Mouse (Mus musculus): ENCODE measurements around the gene Ocel1. TPM values are rescaled to one million over a fixed set of nuclear protein-coding genes. Genes with fewer than 3 reads are reported as not detected.
A peak's percentile ranks its signal among the peaks of the same experiment; 100 is the strongest.

Ocel1 gene
- polyA plus RNA-seq, 1 experiment from 2014 or later = 3.0 TPM

DNA sequence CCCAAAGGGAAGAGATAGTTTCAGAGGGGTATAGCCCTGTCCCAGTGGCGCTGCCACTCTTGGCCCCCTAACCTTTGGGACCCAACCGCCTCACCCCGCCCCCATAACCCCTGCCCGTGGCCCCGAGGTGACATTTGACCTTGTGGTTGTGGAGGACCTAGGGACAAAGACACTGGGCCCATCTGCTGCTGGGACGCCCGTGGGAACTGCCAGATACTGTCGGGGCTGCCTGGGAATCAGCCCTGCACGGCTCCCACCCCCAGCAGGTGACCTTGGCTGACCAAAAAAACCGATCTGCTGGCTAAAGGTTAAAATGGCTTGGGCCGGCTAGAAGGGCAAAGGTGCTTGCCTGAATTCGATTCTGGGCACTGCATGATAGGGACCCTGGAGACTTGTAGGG lies 12.3 kb downstream of the Ocel1 start:
- Histone ChIP-seq H3K9ac (ENCODE audit: low read length) (no peak overlapping the region), H3K4me2 (ENCODE audit: low read length) (no peak overlapping the region), H3K36me3 (ENCODE audit: control insufficient read depth, insufficient read depth, low read length) (no peaks in the 10 kb centered on the region), H3K4me3 (ENCODE audit: low read depth, low read length) (no peak overlapping the region), H3K4me1 (ENCODE audit: control insufficient read depth, insufficient read depth, low read length) (peaks cover 17% of the 10 kb centered on the region), H3K27ac (ENCODE audit: low read depth, low read length) (no peak overlapping the region), H3K27me3 (replicated peaks; ENCODE audit: control insufficient read depth, insufficient read depth, low read length) (peaks cover 10% of the 10 kb centered on the region; the same call in 1 of the 2 replicates), H3K9me3 (replicated peaks; ENCODE audit: control insufficient read depth, low read length) (no peaks in the 10 kb centered on the region)
- 15% methylated on average over 12 of the region's 12 CpGs for WGBS
- DNase-seq (ENCODE audit: low spot score) = no peak
- no peak for ATAC-seq

DNA sequence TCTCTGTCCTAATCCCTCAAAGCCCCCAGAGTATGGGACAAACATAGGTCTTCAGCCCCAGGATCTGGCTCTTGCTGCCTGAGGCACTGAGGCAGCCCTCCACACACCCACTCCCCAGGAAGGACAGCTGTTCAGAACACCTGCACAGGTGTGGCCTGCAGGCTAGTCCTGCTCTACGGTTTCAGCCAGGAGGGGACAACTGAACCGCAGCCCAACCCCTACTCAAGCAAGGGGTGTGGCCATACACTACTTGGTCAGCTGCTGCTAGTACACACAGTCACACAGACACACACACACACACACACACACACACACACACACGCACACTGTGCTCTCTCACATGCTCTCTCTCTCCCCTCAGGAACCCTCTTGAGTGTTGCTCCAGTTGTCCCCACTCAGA lies 12.8 kb downstream of the Ocel1 start:
- ATAC-seq = no peak
- Histone ChIP-seq H3K9ac (ENCODE audit: low read length) (no peak overlapping the region), H3K4me1 (ENCODE audit: control insufficient read depth, insufficient read depth, low read length) (peaks cover 17% of the 10 kb centered on the region), H3K27me3 (replicated peaks; ENCODE audit: control insufficient read depth, insufficient read depth, low read length) (peaks cover 10% of the 10 kb centered on the region; the same call in 1 of the 2 replicates), H3K4me3 (ENCODE audit: low read depth, low read length) (no peak overlapping the region), H3K9me3 (replicated peaks; ENCODE audit: control insufficient read depth, low read length) (no peaks in the 10 kb centered on the region), H3K4me2 (ENCODE audit: low read length) (no peak overlapping the region), H3K36me3 (ENCODE audit: control insufficient read depth, insufficient read depth, low read length) (no peaks in the 10 kb centered on the region), H3K27ac (ENCODE audit: low read depth, low read length) (no peak overlapping the region)
- no peak for DNase-seq (ENCODE audit: low spot score)
- WGBS = 56% methylated on average over 3 of the region's 3 CpGs

DNA sequence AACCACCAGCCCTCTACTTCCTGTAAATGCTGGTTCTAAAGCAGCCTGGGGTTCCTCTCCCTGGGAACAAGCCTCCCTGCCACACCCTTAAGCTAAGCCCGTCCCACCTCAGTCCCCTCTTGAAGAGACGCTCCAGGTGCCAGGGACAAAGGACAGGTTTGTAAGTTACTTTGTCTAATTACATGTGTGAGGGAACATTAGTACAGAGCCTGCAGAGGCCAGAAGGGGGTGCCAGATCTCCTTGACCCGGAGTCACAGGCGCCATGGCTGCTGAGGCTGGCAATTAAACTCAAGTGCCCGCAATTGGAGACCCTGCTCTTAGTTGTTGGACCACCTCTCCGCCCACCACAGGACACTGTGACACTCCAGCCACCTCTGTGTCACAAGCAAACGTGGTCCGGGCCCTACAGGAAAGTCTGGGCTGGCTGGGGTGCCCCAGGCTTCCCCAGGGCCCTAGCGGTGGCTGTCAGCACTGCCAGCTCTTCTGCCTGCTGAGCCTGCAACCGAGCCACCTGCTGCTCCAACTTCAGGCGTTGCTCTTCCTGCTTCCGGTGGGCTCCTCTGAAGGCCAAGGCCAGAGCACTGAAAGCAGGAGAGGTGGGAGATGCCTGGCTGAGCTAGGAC lies 14.2 kb downstream of the Ocel1 start:
- Histone ChIP-seq H3K9me3 (replicated peaks; ENCODE audit: control insufficient read depth, low read length) (no peaks in the 10 kb centered on the region), H3K27ac (ENCODE audit: low read depth, low read length) (no peak overlapping the region), H3K36me3 (ENCODE audit: control insufficient read depth, insufficient read depth, low read length) (no peaks in the 10 kb centered on the region), H3K4me3 (ENCODE audit: low read depth, low read length) (no peak overlapping the region), H3K4me1 (ENCODE audit: control insufficient read depth, insufficient read depth, low read length) (peaks cover 6% of the 10 kb centered on the region; the same call in 1 of the 2 replicates), H3K27me3 (replicated peaks; ENCODE audit: control insufficient read depth, insufficient read depth, low read length) (peaks cover 7% of the 10 kb centered on the region; the same call in 1 of the 2 replicates), H3K4me2 (ENCODE audit: low read length) (no peak overlapping the region), H3K9ac (ENCODE audit: low read length) (no peak overlapping the region)
- ATAC-seq = no peak
- WGBS = 76% methylated on average over 12 of the region's 12 CpGs
- DNase-seq (ENCODE audit: low spot score) = no peak

DNA sequence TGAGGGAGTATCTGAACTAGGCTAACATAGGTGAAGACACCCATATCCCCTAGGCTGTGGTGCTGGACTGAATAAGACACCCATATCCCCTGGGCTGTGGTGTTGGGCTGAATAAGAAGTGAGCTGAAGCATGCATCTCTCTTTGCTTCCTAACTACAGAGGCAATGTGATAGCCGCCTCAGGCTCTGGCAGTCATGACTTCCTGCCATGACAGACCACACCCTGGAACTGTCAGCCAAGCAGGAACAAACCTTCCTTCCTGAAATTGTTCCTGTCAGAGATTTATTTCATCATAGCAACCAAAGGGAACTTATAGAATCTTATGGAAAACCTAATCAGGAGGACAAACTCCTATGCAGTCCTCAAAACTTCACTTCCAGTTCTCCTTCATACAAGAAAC lies 17.2 kb downstream of the Ocel1 start:
- ATAC-seq = no peak

DNA sequence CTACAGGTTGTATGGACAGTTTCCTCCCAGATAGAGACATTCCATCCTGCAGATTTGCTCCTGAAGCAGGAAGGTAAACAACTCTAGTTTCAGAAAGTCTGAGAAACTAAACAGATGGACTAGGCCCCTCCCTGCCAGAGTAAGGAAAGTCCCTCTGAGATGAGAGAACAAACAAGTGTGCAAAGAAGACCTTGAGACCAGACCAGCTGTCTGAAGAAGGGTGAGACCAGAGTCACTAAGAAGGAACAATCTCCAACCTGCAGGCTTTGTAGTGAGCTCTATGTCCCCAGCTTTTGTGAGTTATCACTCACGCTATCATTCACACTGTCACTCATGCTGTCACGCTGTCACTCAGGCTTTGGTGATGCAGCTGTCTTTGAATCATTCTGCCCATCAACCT lies 20.6 kb downstream of the Ocel1 start:
- Histone ChIP-seq H3K36me3 (ENCODE audit: control insufficient read depth, insufficient read depth, low read length) (no peaks in the 10 kb centered on the region), H3K9me3 (replicated peaks; ENCODE audit: control insufficient read depth, low read length) (no peaks in the 10 kb centered on the region), H3K27me3 (replicated peaks; ENCODE audit: control insufficient read depth, insufficient read depth, low read length) (no peaks in the 10 kb centered on the region), H3K27ac (ENCODE audit: low read depth, low read length) (no peak overlapping the region), H3K4me1 (ENCODE audit: control insufficient read depth, insufficient read depth, low read length) (no peaks in the 10 kb centered on the region), H3K4me2 (ENCODE audit: low read length) (no peak overlapping the region), H3K4me3 (ENCODE audit: low read depth, low read length) (no peak overlapping the region), H3K9ac (ENCODE audit: low read length) (no peak overlapping the region)
- WGBS = 94% methylated on average over 2 of the region's 2 CpGs
- DNase-seq (ENCODE audit: low spot score) = no peak
- ATAC-seq = no peak

More for the DNA sequence above, 17.2 kb downstream of the Ocel1 start:
- Histone ChIP-seq H3K4me2 (ENCODE audit: low read length) (no peak overlapping the region), H3K9ac (ENCODE audit: low read length) (no peak overlapping the region), H3K36me3 (ENCODE audit: control insufficient read depth, insufficient read depth, low read length) (no peaks in the 10 kb centered on the region), H3K27ac (ENCODE audit: low read depth, low read length) (no peak overlapping the region), H3K4me3 (ENCODE audit: low read depth, low read length) (no peak overlapping the region), H3K9me3 (replicated peaks; ENCODE audit: control insufficient read depth, low read length) (no peaks in the 10 kb centered on the region), H3K27me3 (replicated peaks; ENCODE audit: control insufficient read depth, insufficient read depth, low read length) (no peaks in the 10 kb centered on the region), H3K4me1 (ENCODE audit: control insufficient read depth, insufficient read depth, low read length) (no peaks in the 10 kb centered on the region)
- WGBS = 83% methylated on average over 1 of the region's 1 CpGs
- no peak for DNase-seq (ENCODE audit: low spot score)

DNA sequence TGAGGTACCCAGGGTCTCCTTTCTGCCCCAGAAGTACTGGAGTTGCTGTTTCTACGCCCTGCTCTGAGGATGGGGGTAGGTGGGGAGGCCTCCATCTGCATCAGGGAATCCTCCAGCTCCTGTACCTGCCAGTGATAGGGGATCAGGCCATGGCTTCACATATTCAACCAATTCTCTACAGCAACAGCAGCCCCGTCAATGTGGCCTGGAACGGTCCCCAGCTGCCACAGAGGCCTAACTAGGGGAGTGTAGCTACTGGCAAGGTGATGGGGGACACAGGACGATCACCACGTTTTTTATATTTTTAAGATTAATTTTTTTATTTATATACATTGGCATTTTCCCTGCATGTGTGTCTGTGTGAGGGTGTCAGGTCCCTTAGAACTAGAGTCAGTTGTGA lies 21.3 kb downstream of the Ocel1 start:
- H3K4me2 ChIP-seq (ENCODE audit: low read length) = no peak overlapping the region
- DNase-seq (ENCODE audit: low spot score) (no peak), ATAC-seq (no peak)
- H3K4me1 ChIP-seq (ENCODE audit: control insufficient read depth, insufficient read depth, low read length) = peaks cover 3% of the 10 kb centered on the region; the same call in 1 of the 2 replicates
- no peaks in the 10 kb centered on the region for H3K9me3 ChIP-seq (replicated peaks; ENCODE audit: control insufficient read depth, low read length)
- no peak overlapping the region for H3K27ac ChIP-seq (ENCODE audit: low read depth, low read length)
- no peak overlapping the region for H3K4me3 ChIP-seq (ENCODE audit: low read depth, low read length)
- H3K27me3 ChIP-seq (replicated peaks; ENCODE audit: control insufficient read depth, insufficient read depth, low read length) = no peaks in the 10 kb centered on the region
- H3K36me3 ChIP-seq (ENCODE audit: control insufficient read depth, insufficient read depth, low read length) = no peaks in the 10 kb centered on the region
- no peak overlapping the region for H3K9ac ChIP-seq (ENCODE audit: low read length)
- 81% methylated on average over 5 of the region's 5 CpGs for WGBS

DNA sequence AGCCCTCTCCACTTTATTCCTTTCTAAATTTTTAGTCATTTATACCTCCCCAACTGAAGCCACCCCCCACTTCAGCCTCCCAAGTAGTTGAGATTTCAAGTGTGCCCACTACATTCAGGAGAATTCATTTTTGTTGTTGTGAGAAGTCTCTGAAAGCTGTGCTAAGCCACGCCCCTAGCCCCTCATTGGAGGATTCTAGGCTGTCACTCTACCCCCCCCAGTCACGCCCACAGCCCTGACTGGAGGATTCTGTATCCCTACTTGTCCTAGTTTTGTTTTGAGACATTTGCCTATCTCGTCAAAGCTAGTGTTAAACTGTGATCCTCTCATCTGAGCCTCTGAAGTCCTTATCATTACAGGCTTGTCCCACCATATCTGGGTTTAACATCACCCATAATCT lies 21.8 kb downstream of the Ocel1 start:
- H3K4me3 ChIP-seq (ENCODE audit: low read depth, low read length) = no peak overlapping the region
- H3K36me3 ChIP-seq (ENCODE audit: control insufficient read depth, insufficient read depth, low read length) = no peaks in the 10 kb centered on the region
- H3K9me3 ChIP-seq (replicated peaks; ENCODE audit: control insufficient read depth, low read length) = no peaks in the 10 kb centered on the region
- 5% methylated on average over 3 of the region's 3 CpGs for WGBS
- no peak overlapping the region for H3K9ac ChIP-seq (ENCODE audit: low read length)
- H3K27ac ChIP-seq (ENCODE audit: low read depth, low read length) = no peak overlapping the region
- peaks cover 5% of the 10 kb centered on the region; the same call in 1 of the 2 replicates for H3K4me1 ChIP-seq (ENCODE audit: control insufficient read depth, insufficient read depth, low read length)
- H3K4me2 ChIP-seq (ENCODE audit: low read length) = no peak overlapping the region
- DNase-seq (ENCODE audit: low spot score) (peak; percentile 61), ATAC-seq (no peak)
- no peaks in the 10 kb centered on the region for H3K27me3 ChIP-seq (replicated peaks; ENCODE audit: control insufficient read depth, insufficient read depth, low read length)

DNA sequence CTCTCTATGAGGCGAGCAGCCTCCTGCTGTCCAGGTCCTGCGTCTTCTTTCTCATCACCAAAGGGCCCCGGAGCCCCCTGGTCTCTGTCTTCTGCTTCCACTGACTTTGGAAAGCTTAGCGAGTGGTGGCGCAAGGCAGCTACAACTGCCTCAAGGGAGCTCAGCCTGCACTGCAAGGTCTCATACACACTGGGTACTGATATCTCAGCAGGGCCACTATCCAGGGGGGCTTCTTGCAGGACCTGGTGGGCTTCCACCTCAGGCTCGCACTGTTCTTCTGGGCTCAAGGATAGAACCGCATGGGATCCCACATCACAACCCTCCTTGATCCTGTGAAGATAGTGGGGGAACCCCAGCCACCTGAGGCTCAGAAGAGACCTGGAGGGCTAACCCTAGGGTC lies 23.4 kb downstream of the Ocel1 start:
- no peak for ATAC-seq
- H3K4me1 ChIP-seq (ENCODE audit: control insufficient read depth, insufficient read depth, low read length) = peaks cover 5% of the 10 kb centered on the region; the same call in 1 of the 2 replicates
- no peak overlapping the region for H3K9ac ChIP-seq (ENCODE audit: low read length)
- peaks cover 12% of the 10 kb centered on the region for H3K36me3 ChIP-seq (ENCODE audit: control insufficient read depth, insufficient read depth, low read length)
- H3K27ac ChIP-seq (ENCODE audit: low read depth, low read length) = no peak overlapping the region
- WGBS = 84% methylated on average over 7 of the region's 7 CpGs
- H3K4me2 ChIP-seq (ENCODE audit: low read length) = no peak overlapping the region
- H3K9me3 ChIP-seq (replicated peaks; ENCODE audit: control insufficient read depth, low read length) = no peaks in the 10 kb centered on the region
- no peak overlapping the region for H3K4me3 ChIP-seq (ENCODE audit: low read depth, low read length)
- no peaks in the 10 kb centered on the region for H3K27me3 ChIP-seq (replicated peaks; ENCODE audit: control insufficient read depth, insufficient read depth, low read length)
- DNase-seq (ENCODE audit: low spot score) = no peak

DNA sequence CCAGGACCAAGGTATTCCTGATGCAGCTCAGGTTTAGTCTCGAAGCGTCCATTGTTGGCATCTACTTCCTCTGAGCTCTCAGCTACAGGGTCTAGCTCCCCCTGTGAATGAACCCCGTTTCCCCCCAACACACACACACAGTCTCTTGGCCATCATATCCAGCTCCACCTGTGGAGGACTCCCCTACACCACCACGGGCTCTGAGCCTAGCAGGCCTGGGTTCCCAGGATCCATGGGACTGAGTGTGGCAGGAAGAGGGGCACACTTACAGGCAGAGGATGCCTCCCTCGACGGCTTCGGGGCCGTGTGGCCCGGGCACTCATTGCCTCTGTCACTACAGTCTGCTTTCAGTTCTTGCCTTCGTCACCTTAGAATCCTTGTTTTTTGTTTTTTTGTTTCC lies 24.0 kb downstream of the Ocel1 start:
- H3K4me2 ChIP-seq (ENCODE audit: low read length) = no peak overlapping the region
- H3K9me3 ChIP-seq (replicated peaks; ENCODE audit: control insufficient read depth, low read length) = no peaks in the 10 kb centered on the region
- ATAC-seq (no peak), DNase-seq (ENCODE audit: low spot score) (no peak)
- WGBS = 91% methylated on average over 10 of the region's 10 CpGs
- no peak overlapping the region for H3K4me3 ChIP-seq (ENCODE audit: low read depth, low read length)
- H3K36me3 ChIP-seq (ENCODE audit: control insufficient read depth, insufficient read depth, low read length) = peaks cover 17% of the 10 kb centered on the region
- no peak overlapping the region for H3K9ac ChIP-seq (ENCODE audit: low read length)
- H3K27me3 ChIP-seq (replicated peaks; ENCODE audit: control insufficient read depth, insufficient read depth, low read length) = no peaks in the 10 kb centered on the region
- no peak overlapping the region for H3K27ac ChIP-seq (ENCODE audit: low read depth, low read length)
- peaks cover 5% of the 10 kb centered on the region; the same call in 1 of the 2 replicates for H3K4me1 ChIP-seq (ENCODE audit: control insufficient read depth, insufficient read depth, low read length)
